Mouse (Mus musculus) MEL (cell line): ENCODE measurements around the gene 4930535I16Rik. TPM values are rescaled to one million over a fixed set of nuclear protein-coding genes. Genes with fewer than 3 reads are reported as not detected.
A peak's percentile ranks its signal among the peaks of the same experiment; 100 is the strongest.

Source experiments
- DNase-seq: peaks from one replicate; pipeline ENCODE4 v3.0.0; 2011; ENCODE audit warnings: low read depth, low spot score
- H3K27ac ChIP-seq: 2 replicates; pipeline ENCODE4 v1.5.1; 2012; ENCODE audit warnings: low read depth, mild to moderate bottlenecking, control low read depth, low read length, moderate library complexity; ENCODE audit not compliant: control insufficient read depth
- H3K27me3 ChIP-seq, 2 experiments: fragments of 150-350 bp in 1 of 2; sonication (generic) in 1 of 2; 2 replicates each; pipeline ENCODE4 v1.6.1; 2012; ENCODE audit warnings: low read length in 2 of 2, mild to moderate bottlenecking in 2 of 2, improper control_type of control experiment in 1 of 2, moderate library complexity in 1 of 2; ENCODE audit not compliant: insufficient read depth in 2 of 2, control insufficient read depth in 1 of 2
- H3K36me3 ChIP-seq, 2 experiments: 2 replicates each; pipeline ENCODE4 v1.6.1; 2012 to 2014; ENCODE audit warnings: low read length in 2 of 2, improper control_type of control experiment in 1 of 2, inconsistent platforms in 1 of 2, mild to moderate bottlenecking in 1 of 2; ENCODE audit not compliant: insufficient read depth in 2 of 2, control insufficient read depth in 1 of 2
- H3K4me1 ChIP-seq, 2 experiments: fragments of 150-350 bp in 1 of 2; sonication (generic) in 1 of 2; 2 replicates each; pipeline ENCODE4 v1.6.1; 2012; ENCODE audit warnings: low read length in 2 of 2, improper control_type of control experiment in 1 of 2, mild to moderate bottlenecking in 1 of 2; ENCODE audit not compliant: insufficient read depth in 2 of 2, control insufficient read depth in 1 of 2
- H3K4me3 ChIP-seq, 2 experiments: fragments of 150-350 bp in 1 of 2; sonication (generic) in 1 of 2; 2 replicates each; pipeline ENCODE4 v1.5.1; 2012; ENCODE audit warnings: low read depth in 2 of 2, low read length in 2 of 2, mild to moderate bottlenecking in 2 of 2, moderate library complexity in 2 of 2, control low read depth in 1 of 2, improper control_type of control experiment in 1 of 2; ENCODE audit not compliant: control insufficient read depth in 1 of 2, insufficient read depth in 1 of 2
- H3K79me2 ChIP-seq: 2 replicates; pipeline ENCODE4 v1.6.1; 2012; ENCODE audit warnings: mild to moderate bottlenecking, low read length, moderate library complexity; ENCODE audit not compliant: control insufficient read depth, poor library complexity, insufficient read depth
- H3K9ac ChIP-seq: 2 replicates; pipeline ENCODE4 v1.6.1; 2012; ENCODE audit warnings: low read depth, mild to moderate bottlenecking, control low read depth, low read length, moderate library complexity; ENCODE audit not compliant: control insufficient read depth, poor library complexity, severe bottlenecking
- H3K9me3 ChIP-seq: fragments of 150-350 bp; sonication (generic); replicated peaks from 2 replicates; pipeline ENCODE4 v1.6.1; 2012; ENCODE audit warnings: mild to moderate bottlenecking, low read length, improper control_type of control experiment, moderate library complexity; ENCODE audit not compliant: insufficient read depth
- BHLHE40 ChIP-seq: IDR thresholded peaks from 2 replicates; pipeline ENCODE4 v1.6.1; 2012; ENCODE audit warnings: low read depth, mild to moderate bottlenecking, inconsistent platforms, low read length, improper control_type of control experiment, borderline replicate concordance
- CTCF ChIP-seq, 3 experiments: IDR thresholded peaks in 2 of 3; conservative IDR thresholded peaks in 1 of 3; 2 replicates each; pipeline ENCODE4 v1.5.1; 2011 to 2012; ENCODE audit warnings: low read length in 3 of 3, low read depth in 2 of 3, mild to moderate bottlenecking in 2 of 3, improper control_type of control experiment in 1 of 3, inconsistent platforms in 1 of 3, mixed read lengths in 1 of 3, moderate library complexity in 1 of 3; ENCODE audit not compliant: control insufficient read depth in 1 of 3, insufficient read depth in 1 of 3, poor library complexity in 1 of 3, severe bottlenecking in 1 of 3
- E2F4 ChIP-seq: IDR thresholded peaks from 2 replicates; pipeline ENCODE4 v1.6.1; 2011; ENCODE audit warnings: low read depth, low read length, improper control_type of control experiment, borderline replicate concordance
- EP300 ChIP-seq, 2 experiments: IDR thresholded peaks; 2 replicates each; pipeline ENCODE4 v1.6.1; 2011; ENCODE audit warnings: improper control_type of control experiment in 2 of 2, low read length in 2 of 2, low read depth in 1 of 2, mild to moderate bottlenecking in 1 of 2
- GABPA ChIP-seq: IDR thresholded peaks from 2 replicates; pipeline ENCODE4 v1.6.1; 2012; ENCODE audit warnings: low read depth, mild to moderate bottlenecking, inconsistent platforms, low read length, improper control_type of control experiment, moderate library complexity
- KAT2A ChIP-seq: conservative IDR thresholded peaks from 2 replicates; pipeline ENCODE4 v1.6.1; 2012; ENCODE audit warnings: low read depth, low read length, improper control_type of control experiment, inconsistent platforms
- MAX ChIP-seq: IDR thresholded peaks from 2 replicates; pipeline ENCODE4 v1.6.1; 2011; ENCODE audit warnings: low read length, improper control_type of control experiment
- MAZ ChIP-seq: IDR thresholded peaks from 2 replicates; pipeline ENCODE4 v1.6.1; 2012; ENCODE audit warnings: low read depth, mild to moderate bottlenecking, inconsistent platforms, low read length, improper control_type of control experiment
- MEF2A ChIP-seq: IDR thresholded peaks from 2 replicates; pipeline ENCODE4 v1.6.1; 2014; ENCODE audit warnings: low read depth, mild to moderate bottlenecking, inconsistent platforms, low read length, improper control_type of control experiment; ENCODE audit not compliant: poor library complexity, insufficient replicate concordance, severe bottlenecking; ENCODE audit errors: extremely low read depth
- MXI1 ChIP-seq: IDR thresholded peaks from 2 replicates; pipeline ENCODE4 v1.6.1; 2011; ENCODE audit warnings: mild to moderate bottlenecking, low read depth, low read length, improper control_type of control experiment
- MYC ChIP-seq: IDR thresholded peaks from 2 replicates; pipeline ENCODE4 v1.6.1; 2011; ENCODE audit warnings: low read depth, mild to moderate bottlenecking, low read length, improper control_type of control experiment, moderate library complexity
- NELFE ChIP-seq: IDR thresholded peaks from 2 replicates; pipeline ENCODE4 v1.6.1; 2011; ENCODE audit warnings: low read depth, low read length, improper control_type of control experiment
- NRF1 ChIP-seq: IDR thresholded peaks from 2 replicates; pipeline ENCODE4 v1.6.1; 2014; ENCODE audit warnings: low read depth, mild to moderate bottlenecking, inconsistent platforms, low read length, improper control_type of control experiment, moderate library complexity; ENCODE audit not compliant: poor library complexity, insufficient read depth, severe bottlenecking
- POLR2AphosphoS2 ChIP-seq: IDR thresholded peaks from 2 replicates; pipeline ENCODE4 v1.6.1; 2011; ENCODE audit warnings: low read length, improper control_type of control experiment
- POLR2AphosphoS5 ChIP-seq: IDR thresholded peaks from 2 replicates; pipeline ENCODE4 v1.6.1; 2012; ENCODE audit warnings: low read depth, borderline replicate concordance, mild to moderate bottlenecking, inconsistent platforms, low read length, moderate library complexity, mixed read lengths
- SMC3 ChIP-seq: IDR thresholded peaks from 2 replicates; pipeline ENCODE4 v1.6.1; 2011; ENCODE audit warnings: low read depth, low read length, improper control_type of control experiment
- TAL1 ChIP-seq: IDR thresholded peaks from 2 replicates; pipeline ENCODE4 v1.6.1; 2012; ENCODE audit warnings: mild to moderate bottlenecking, inconsistent platforms, low read length, moderate library complexity, mixed read lengths
- UBTF ChIP-seq: IDR thresholded peaks from 2 replicates; pipeline ENCODE4 v1.6.1; 2012; ENCODE audit warnings: low read depth, mild to moderate bottlenecking, inconsistent platforms, low read length, improper control_type of control experiment, moderate library complexity, borderline replicate concordance; ENCODE audit not compliant: insufficient read depth
- USF1 ChIP-seq: IDR thresholded peaks from 2 replicates; pipeline ENCODE4 v1.6.1; 2014; ENCODE audit warnings: low read depth, mild to moderate bottlenecking, inconsistent platforms, low read length, improper control_type of control experiment, moderate library complexity
- ZC3H11A ChIP-seq: IDR thresholded peaks from 2 replicates; pipeline ENCODE4 v1.6.1; 2012; ENCODE audit warnings: low read depth, mild to moderate bottlenecking, inconsistent platforms, low read length, improper control_type of control experiment
- ZKSCAN1 ChIP-seq: IDR thresholded peaks from 2 replicates; pipeline ENCODE4 v1.6.1; 2012; ENCODE audit warnings: low read depth, mild to moderate bottlenecking, inconsistent platforms, low read length, improper control_type of control experiment, moderate library complexity
- ZNF384 ChIP-seq: IDR thresholded peaks from 2 replicates; pipeline ENCODE4 v1.6.1; 2012; ENCODE audit warnings: low read depth, mild to moderate bottlenecking, inconsistent platforms, low read length, improper control_type of control experiment
- polyA plus RNA-seq, 2 experiments: library from polyadenylated mRNA; stranded (reverse) in 1 of 2; unstranded in 1 of 2; fragments of >175 nt in 1 of 2; fragments of >200 nt in 1 of 2; gene quantifications; 2 replicates each; pipeline versions ENCODE4 v1.2.1 to v1.2.4; 2012; ENCODE audit warnings: low replicate concordance in 2 of 2, low read depth in 1 of 2; ENCODE audit not compliant: insufficient read length in 2 of 2, insufficient read depth in 1 of 2, missing spikeins in 1 of 2
- total RNA-seq: library from RNA; depleted of rRNA; stranded (reverse); fragments of 300-350 nt; gene quantifications from 2 replicates; pipeline ENCODE4 v1.2.3, GENCODE M21; 2012

The 4930535I16Rik gene
- total and polyA plus RNA-seq, 3 experiments: 1.3 TPM; not detected in 2

DNA sequence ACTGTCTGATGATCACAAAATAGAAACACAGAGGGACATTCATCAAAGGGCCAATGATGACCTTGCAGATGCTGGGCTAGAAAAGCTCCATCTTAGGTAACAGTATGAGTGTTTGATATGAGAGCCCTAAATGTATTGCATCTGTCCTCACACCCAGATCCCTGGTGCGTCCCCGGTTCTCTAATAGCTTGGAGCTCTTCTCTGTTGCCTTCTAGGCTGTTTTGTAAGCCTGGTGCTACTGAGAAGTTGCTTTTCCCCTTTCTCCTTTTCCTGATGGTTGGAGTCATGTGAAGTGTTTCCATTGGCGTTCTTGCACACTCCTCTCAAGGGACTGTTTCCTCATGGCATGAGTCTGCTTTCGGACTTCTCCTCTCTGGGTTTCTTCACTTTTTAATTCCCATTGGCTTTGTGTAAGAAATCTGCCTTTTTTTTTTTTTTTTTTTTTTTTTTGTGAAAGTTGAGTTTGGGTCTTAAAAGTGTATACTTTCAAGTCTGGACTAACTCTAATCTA is 3.3 kb upstream of the 4930535I16Rik start:
- peaks cover 9 to 14% of the 10 kb centered on the region in 2 experiments for H3K36me3 ChIP-seq

DNA sequence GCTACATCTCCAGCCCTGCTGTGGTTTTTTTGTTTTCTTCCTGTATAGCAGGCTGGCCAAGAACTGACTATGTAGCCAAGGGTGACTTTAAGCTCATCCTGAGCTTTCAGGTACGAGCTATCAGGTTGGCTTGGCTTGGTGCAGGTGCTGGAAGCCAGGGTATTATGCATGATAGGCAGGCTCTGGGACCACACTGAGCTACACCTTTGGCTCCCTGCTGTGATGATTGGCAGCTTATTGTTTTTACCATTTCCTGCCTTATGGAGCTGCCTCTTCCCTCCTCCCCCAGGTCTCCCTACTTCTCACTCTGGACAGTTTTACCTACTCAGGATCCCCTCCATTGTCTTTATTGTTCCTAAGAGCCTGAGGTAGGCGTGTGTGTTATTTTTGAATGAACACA is 1.0 kb upstream of the 4930535I16Rik start:
- TF ChIP-seq MEF2A: no peak
- TF ChIP-seq MXI1: no peak
- no peak for TF ChIP-seq CTCF (IDR thresholded peaks at IDR 0.05 in 2 of 3, conservative IDR thresholded peaks at IDR 0.05 in 1 of 3; ENCODE audit: control insufficient read depth in 1 of 3, insufficient read depth in 1 of 3, low read depth in 2 of 3, low read length in 3 of 3, poor library complexity in 1 of 3, severe bottlenecking in 1 of 3)
- no peak for TF ChIP-seq UBTF
- TF ChIP-seq ZKSCAN1: no peak
- TF ChIP-seq TAL1: no peak
- no peak for TF ChIP-seq MAX
- no peak for TF ChIP-seq POLR2AphosphoS5
- no peak for TF ChIP-seq KAT2A
- no peak for TF ChIP-seq GABPA
- TF ChIP-seq MAZ: no peak
- no peak for TF ChIP-seq NELFE
- TF ChIP-seq SMC3: no peak
- TF ChIP-seq EP300 (IDR thresholded peaks at IDR 0.05; ENCODE audit: low read depth in 1 of 2, low read length in 2 of 2): no peak
- TF ChIP-seq NRF1: no peak
- no peak for TF ChIP-seq ZC3H11A
- TF ChIP-seq POLR2AphosphoS2: no peak
- TF ChIP-seq USF1: no peak
- no peak for TF ChIP-seq BHLHE40
- no peak for TF ChIP-seq E2F4
- Histone ChIP-seq H3K27me3 (no peaks in the 10 kb centered on the region), H3K4me3 (peak overlapping the region; percentile 86 to 96), H3K79me2 (peaks cover 37% of the 10 kb centered on the region), H3K36me3 (peaks cover 8 to 25% of the 10 kb centered on the region in 2 experiments), H3K9me3 (no peaks in the 10 kb centered on the region), H3K4me1 (peaks cover 0 to 15% of the 10 kb centered on the region in 2 experiments; a peak in 2 of 4 replicates), H3K27ac (no peak overlapping the region), H3K9ac (peak overlapping the region; percentile 98)
- DNase-seq: no peak

More for the DNA sequence above, 3.3 kb upstream of the 4930535I16Rik start:
- Histone ChIP-seq H3K4me1 (peaks cover 0 to 11% of the 10 kb centered on the region in 2 experiments; a peak in 2 of 4 replicates), H3K27me3 (no peaks in the 10 kb centered on the region), H3K27ac (no peak overlapping the region), H3K9me3 (no peaks in the 10 kb centered on the region), H3K9ac (no peak overlapping the region), H3K4me3 (no peak overlapping the region), H3K79me2 (peaks cover 31% of the 10 kb centered on the region)
- TF ChIP-seq MYC: no peak
- TF ChIP-seq ZNF384: 0 out of 2 replicates have a peak, but pooled peaks have one; percentile 45
- TF ChIP-seq MXI1: no peak
- no peak for DNase-seq
